Mouse (Mus musculus): ENCODE results near the gene Serp2. TPM values are rescaled to one million over a fixed set of nuclear protein-coding genes. Genes with fewer than 3 reads are reported as not detected.

Serp2 gene
- total and polyA plus RNA-seq, 2 experiments from 2014 or later: 125 to 277 TPM

DNA sequence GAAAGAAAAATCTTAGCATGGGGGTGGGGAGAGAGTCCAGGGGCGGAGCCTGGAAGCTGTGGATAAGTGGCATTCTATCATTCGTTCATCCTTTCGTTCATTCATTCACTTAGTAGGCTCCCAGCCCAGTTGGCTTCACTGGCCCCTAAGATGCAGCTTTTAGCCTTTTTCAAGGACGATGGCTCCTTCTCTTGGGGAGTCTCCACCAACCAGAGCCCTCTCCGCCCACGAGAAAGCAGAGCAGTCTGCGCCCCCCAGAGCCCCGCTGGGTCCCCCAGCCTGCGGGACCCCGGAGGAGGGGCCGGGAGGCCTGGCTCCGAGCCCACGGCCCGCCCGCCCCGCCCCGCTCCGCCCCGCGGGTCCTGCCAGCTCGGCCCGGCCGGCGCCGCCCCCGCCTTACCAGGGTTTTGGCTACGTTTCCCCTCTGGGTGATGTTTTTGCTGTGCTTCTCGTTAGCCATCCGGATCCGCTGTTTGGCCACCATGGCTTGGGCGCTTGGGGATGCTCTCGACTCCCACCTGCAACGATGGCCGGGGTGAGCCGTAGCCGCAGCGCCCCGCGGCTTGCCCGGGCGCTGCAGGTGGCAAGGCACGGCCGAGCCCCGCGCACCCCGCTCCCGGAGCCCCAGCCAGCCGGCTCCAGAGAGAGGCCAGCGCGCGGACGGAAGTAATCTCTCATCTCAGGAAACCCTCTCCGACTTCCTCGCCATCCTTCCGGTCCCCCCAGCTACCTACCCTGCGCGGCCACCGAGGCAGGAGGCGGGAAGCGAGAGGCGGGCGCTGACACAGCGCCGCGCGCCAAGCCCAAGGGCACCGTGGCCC is 448 bp downstream of the Serp2 start:
- peaks cover 7% of the 10 kb centered on the region for H3K4me1 ChIP-seq (ENCODE audit: insufficient read depth)
- peak overlapping the region; percentile 96 for H3K27ac ChIP-seq (ENCODE audit: low read depth, low read length)
- H3K9ac ChIP-seq: peak overlapping the region; percentile 90
- peak; percentile 81 for ATAC-seq
- no peaks in the 10 kb centered on the region for H3K9me3 ChIP-seq (ENCODE audit: low read length)
- DNase-seq: peak; percentile 84
- H3K27me3 ChIP-seq (ENCODE audit: insufficient read depth, low read length): no peaks in the 10 kb centered on the region
- WGBS: 1% methylated on average over 65 of the region's 67 CpGs
- H3K36me3 ChIP-seq (ENCODE audit: insufficient read depth): no peaks in the 10 kb centered on the region
- H3K4me3 ChIP-seq (ENCODE audit: low read depth, low read length): peak overlapping the region; percentile 68
- peak; percentile 12; the same call in 1 of the 2 replicates for TF ChIP-seq CTCF (IDR thresholded peaks at IDR 0.05; ENCODE audit: low read depth)
- peak overlapping the region; percentile 87 for H3K4me2 ChIP-seq (ENCODE audit: low read depth)

DNA sequence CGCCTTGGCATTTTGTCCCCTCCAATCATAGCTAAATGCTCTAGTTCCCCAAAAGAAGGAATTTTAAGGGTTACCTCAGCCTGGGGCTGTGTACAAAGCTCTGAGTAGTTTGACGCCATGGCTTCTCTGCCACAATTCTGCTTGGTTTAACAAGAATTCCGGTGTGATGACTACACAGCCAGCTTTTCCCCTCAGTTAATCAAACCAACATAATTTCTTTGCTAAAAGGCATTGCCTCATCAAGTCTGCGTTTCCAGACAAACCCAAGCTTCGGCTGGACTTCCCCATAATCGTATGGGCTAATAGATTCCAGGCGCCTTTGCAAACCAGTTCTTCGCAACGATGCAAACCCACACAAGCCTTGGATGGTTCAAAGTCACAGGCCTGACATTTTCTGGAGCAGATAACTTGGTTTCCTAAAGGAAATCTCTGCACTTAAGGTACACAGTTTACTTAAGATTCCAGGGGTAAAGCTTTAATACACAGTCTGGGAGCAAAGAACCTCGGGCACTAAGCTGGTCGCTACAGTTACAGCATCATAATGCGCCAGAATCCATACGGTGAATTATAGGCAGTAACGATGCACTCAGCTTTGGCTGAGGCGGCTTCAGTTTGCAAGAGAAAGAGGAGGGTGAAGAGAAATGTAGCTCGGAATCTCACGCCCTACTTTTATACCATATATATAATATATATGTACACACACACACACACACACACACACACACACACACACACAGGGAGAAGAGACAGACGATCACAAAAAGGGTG is 1.2 kb downstream of the Serp2 start:
- DNase-seq: peak; percentile 74
- Histone ChIP-seq H3K4me2 (ENCODE audit: low read depth) (peak overlapping the region; percentile 87), H3K36me3 (ENCODE audit: insufficient read depth) (no peaks in the 10 kb centered on the region), H3K27ac (ENCODE audit: low read depth, low read length) (peak overlapping the region; percentile 96), H3K9me3 (ENCODE audit: low read length) (no peaks in the 10 kb centered on the region), H3K4me3 (ENCODE audit: low read depth, low read length) (peak overlapping the region; percentile 68), H3K27me3 (ENCODE audit: insufficient read depth, low read length) (no peaks in the 10 kb centered on the region), H3K9ac (peak overlapping the region; percentile 90), H3K4me1 (ENCODE audit: insufficient read depth) (peaks cover 7% of the 10 kb centered on the region)
- peak; percentile 44; the same call in 1 of the 2 replicates for ATAC-seq
- WGBS: 29% methylated on average over 18 of the region's 18 CpGs
- no peak for TF ChIP-seq CTCF (IDR thresholded peaks at IDR 0.05; ENCODE audit: low read depth)

DNA sequence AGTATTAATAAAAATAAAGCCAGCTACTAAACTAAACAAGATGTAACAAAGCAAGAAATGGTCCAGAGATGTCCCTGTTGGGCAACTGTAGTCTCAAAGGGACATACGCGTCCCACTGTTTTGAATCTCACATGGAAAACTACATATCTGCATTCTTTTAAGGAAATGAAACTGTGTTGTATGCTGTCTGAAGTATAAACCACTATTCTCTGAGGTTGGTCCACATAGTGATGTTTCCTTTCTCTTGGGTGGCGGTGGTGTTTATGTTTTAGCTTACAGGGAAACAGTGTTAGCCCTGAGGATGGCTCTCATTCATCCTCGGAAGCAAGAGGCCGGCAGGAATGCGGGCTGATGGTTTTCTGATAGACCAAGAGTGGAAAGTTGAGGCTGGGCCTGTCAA is 12.6 kb downstream of the Serp2 start:
- no peaks in the 10 kb centered on the region for H3K4me1 ChIP-seq (ENCODE audit: insufficient read depth)
- no peak overlapping the region for H3K4me2 ChIP-seq (ENCODE audit: low read depth)
- no peak for TF ChIP-seq CTCF (IDR thresholded peaks at IDR 0.05; ENCODE audit: low read depth)
- H3K27me3 ChIP-seq (ENCODE audit: insufficient read depth, low read length): no peaks in the 10 kb centered on the region
- H3K4me3 ChIP-seq (ENCODE audit: low read depth, low read length): no peak overlapping the region
- no peaks in the 10 kb centered on the region for H3K9me3 ChIP-seq (ENCODE audit: low read length)
- 91% methylated on average over 6 of the region's 6 CpGs for WGBS
- H3K27ac ChIP-seq (ENCODE audit: low read depth, low read length): no peak overlapping the region
- DNase-seq: no peak
- H3K9ac ChIP-seq: no peak overlapping the region
- peaks cover 16% of the 10 kb centered on the region; the same call in 1 of the 2 replicates for H3K36me3 ChIP-seq (ENCODE audit: insufficient read depth)
- no peak for ATAC-seq

DNA sequence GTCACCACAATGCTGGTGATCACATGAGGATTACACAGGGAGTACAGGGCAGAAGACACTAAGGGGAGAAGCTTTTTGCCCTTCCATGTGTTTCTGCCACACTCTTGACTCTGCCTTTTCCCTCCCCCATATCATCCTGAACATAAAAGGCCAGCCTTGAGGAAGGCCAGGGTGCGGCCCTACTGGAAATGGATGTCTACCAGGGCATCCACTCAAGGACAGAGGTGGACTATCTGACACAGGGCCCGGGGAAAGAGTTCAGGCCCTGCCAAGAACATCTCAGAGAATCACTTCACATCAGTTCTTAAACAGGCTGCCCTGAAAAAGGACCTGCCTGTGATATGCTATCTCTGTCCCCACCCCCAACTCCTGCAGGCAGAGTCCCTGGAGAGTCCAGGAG is 15.3 kb downstream of the Serp2 start:
- Histone ChIP-seq H3K9me3 (ENCODE audit: low read length) (no peaks in the 10 kb centered on the region), H3K4me2 (ENCODE audit: low read depth) (no peak overlapping the region), H3K27ac (ENCODE audit: low read depth, low read length) (no peak overlapping the region), H3K27me3 (ENCODE audit: insufficient read depth, low read length) (no peaks in the 10 kb centered on the region), H3K4me1 (ENCODE audit: insufficient read depth) (no peaks in the 10 kb centered on the region), H3K9ac (no peak overlapping the region), H3K36me3 (ENCODE audit: insufficient read depth) (no peaks in the 10 kb centered on the region), H3K4me3 (ENCODE audit: low read depth, low read length) (no peak overlapping the region)
- ATAC-seq: no peak
- no peak for TF ChIP-seq CTCF (IDR thresholded peaks at IDR 0.05; ENCODE audit: low read depth)
- no peak for DNase-seq
- 84% methylated on average over 2 of the region's 2 CpGs for whole genome bisulfite sequencing

DNA sequence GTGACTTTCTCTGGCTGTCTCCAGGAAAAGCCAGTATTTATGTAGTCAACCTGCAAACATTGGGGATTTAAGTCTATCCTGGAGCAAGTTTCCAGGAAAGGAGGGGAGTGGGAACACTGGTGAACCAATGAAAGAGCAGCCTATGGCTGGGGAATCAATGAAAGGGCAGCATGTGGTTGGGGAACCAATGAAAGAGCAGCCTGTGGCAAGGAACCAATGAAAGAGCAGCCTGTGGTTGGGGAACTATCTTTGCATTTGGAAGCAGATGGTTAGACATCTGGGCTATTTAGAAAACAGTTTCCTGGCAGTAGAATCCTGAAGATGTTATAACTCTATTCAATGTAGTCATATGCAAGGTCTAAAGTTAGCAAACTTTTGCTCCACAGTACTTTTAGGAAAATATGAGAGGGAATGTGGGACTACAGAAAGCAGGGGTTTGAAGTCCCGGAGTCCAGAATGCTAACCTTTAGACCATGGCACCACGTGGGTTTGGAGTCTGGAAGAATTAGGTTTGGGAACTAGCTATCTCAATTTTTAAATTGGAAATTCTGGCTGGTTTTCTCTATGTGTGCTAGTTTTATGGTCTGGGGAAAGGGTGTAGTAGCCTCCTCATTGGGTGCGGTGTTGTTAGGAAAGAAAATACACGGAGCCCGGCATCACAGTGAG is 16.6 kb downstream of the Serp2 start:
- H3K9ac ChIP-seq: no peak overlapping the region
- no peak overlapping the region for H3K27ac ChIP-seq (ENCODE audit: low read depth, low read length)
- no peak for TF ChIP-seq CTCF (IDR thresholded peaks at IDR 0.05; ENCODE audit: low read depth)
- ATAC-seq (no peak), DNase-seq (no peak)
- H3K4me3 ChIP-seq (ENCODE audit: low read depth, low read length): no peak overlapping the region
- WGBS: 91% methylated on average over 5 of the region's 5 CpGs
- no peaks in the 10 kb centered on the region for H3K9me3 ChIP-seq (ENCODE audit: low read length)
- no peaks in the 10 kb centered on the region for H3K4me1 ChIP-seq (ENCODE audit: insufficient read depth)
- H3K4me2 ChIP-seq (ENCODE audit: low read depth): no peak overlapping the region
- H3K36me3 ChIP-seq (ENCODE audit: insufficient read depth): no peaks in the 10 kb centered on the region
- no peaks in the 10 kb centered on the region for H3K27me3 ChIP-seq (ENCODE audit: insufficient read depth, low read length)

DNA sequence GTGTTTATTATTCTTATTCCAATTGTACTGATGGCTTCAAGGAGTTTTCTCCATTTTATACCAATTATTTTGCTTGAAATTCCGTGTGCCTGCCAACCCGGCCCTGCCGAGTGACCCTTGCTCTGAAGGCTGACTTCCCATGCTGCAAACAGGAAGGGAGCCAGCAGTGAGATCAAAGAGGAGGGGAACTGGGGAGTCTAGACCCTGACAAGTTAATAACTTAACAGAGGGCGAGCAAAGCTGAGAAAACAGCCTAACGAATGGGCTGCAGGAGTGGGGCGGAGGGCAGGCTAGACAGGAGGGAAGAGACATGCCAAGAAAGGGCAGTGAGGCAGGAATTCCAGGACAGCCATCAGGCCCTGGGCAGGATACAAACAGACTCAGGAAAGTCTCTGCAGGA is 19.8 kb downstream of the Serp2 start:
- Histone ChIP-seq H3K9me3 (ENCODE audit: low read length) (no peaks in the 10 kb centered on the region), H3K4me2 (ENCODE audit: low read depth) (no peak overlapping the region), H3K9ac (no peak overlapping the region), H3K27me3 (ENCODE audit: insufficient read depth, low read length) (no peaks in the 10 kb centered on the region), H3K4me3 (ENCODE audit: low read depth, low read length) (no peak overlapping the region), H3K36me3 (ENCODE audit: insufficient read depth) (no peaks in the 10 kb centered on the region), H3K4me1 (ENCODE audit: insufficient read depth) (no peaks in the 10 kb centered on the region), H3K27ac (ENCODE audit: low read depth, low read length) (no peak overlapping the region)
- ATAC-seq: no peak; the same call in 1 of the 2 replicates
- DNase-seq: no peak
- WGBS: 43% methylated on average over 6 of the region's 6 CpGs
- TF ChIP-seq CTCF (IDR thresholded peaks at IDR 0.05; ENCODE audit: low read depth): no peak
